8 mouse cellular contexts compared by ENCODE assay signal in the genomic region with DNA sequence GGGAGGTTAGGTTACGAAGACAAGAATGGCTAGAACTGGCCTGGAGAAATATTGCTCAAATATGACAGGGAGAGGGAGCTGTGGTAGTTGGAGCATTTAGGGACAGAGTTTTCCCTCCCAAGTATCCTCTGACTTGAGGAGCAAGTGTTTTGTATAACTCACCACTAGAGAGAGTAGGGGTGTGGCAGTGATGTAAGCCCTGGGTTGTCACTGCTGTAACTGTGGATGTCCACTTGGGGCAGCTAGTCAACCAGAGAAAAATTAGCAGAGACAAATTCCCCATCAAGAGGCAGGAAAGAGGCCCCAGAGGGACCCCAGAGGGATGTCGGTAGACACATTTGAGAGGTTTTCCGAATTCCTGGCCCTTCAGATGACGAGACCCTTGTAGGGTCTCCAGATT. TPM values are rescaled to one million over a fixed set of nuclear protein-coding genes. Genes with fewer than 3 reads are reported as not detected.
DNase-seq lines count a peak whose midpoint lies in the region; ATAC-seq and TF ChIP-seq lines count a peak whose summit lies in the region.

No protein-coding gene starts in this region.

- DNase-seq in heart, adult 18-20 months, result peak; percentile 78 to 80
- no peak for DNase-seq in Patski (ENCODE audit: low read depth, low spot score)
- DNase-seq in left cerebral cortex, postnatal 25 days (ENCODE audit: low spot score in 2 of 2), result peak; percentile 45 to 72
- peak; percentile 70 for DNase-seq in skeletal muscle tissue, adult 2 months (ENCODE audit: low read depth, low spot score)
- DNase-seq in thymus, adult 18-20 months, result no peak

- TF ChIP-seq CTCF in C2C12 (IDR thresholded peaks at IDR 0.05; ENCODE audit: control insufficient read depth, insufficient read depth, insufficient read length), result peak; percentile 72
- peak; percentile 98 for TF ChIP-seq CTCF in Patski (IDR thresholded peaks at IDR 0.05)

- no peaks in the 10 kb centered on the region for H3K79me3 ChIP-seq in C2C12 (ENCODE audit: low read depth)

- no peaks in the 10 kb centered on the region for H3K9me3 ChIP-seq in heart, embryonic 11.5 days (replicated peaks; ENCODE audit: control insufficient read depth, low read length)
- H3K9me3 ChIP-seq in heart, embryonic 15.5 days (replicated peaks), result no peaks in the 10 kb centered on the region

- no peak overlapping the region for H3ac ChIP-seq in C2C12 (ENCODE audit: control insufficient read depth, insufficient read length, low read depth)

- no peak overlapping the region for H3K4me3 ChIP-seq in heart, embryonic 11.5 days (ENCODE audit: low read depth, low read length)
- no peak overlapping the region for H3K4me3 ChIP-seq in C2C12 (ENCODE audit: insufficient read depth, poor library complexity, severe bottlenecking)
- H3K4me3 ChIP-seq in heart, embryonic 15.5 days, result no peak overlapping the region

- no peak overlapping the region for H3K27ac ChIP-seq in heart, embryonic 11.5 days (ENCODE audit: low read depth, low read length)
- H3K27ac ChIP-seq in heart, embryonic 15.5 days, result no peak overlapping the region

- no peak overlapping the region for H3K4me2 ChIP-seq in heart, embryonic 11.5 days
- no peak overlapping the region for H3K4me2 ChIP-seq in heart, embryonic 15.5 days

- H3K36me3 ChIP-seq in heart, embryonic 11.5 days (ENCODE audit: control insufficient read depth, insufficient read depth, low read length), result no peaks in the 10 kb centered on the region
- peaks cover 17% of the 10 kb centered on the region for H3K36me3 ChIP-seq in C2C12 (ENCODE audit: control insufficient read depth, insufficient read depth)
- peaks cover 4% of the 10 kb centered on the region; the same call in 1 of the 2 replicates for H3K36me3 ChIP-seq in heart, embryonic 15.5 days

- in situ Hi-C loops in Patski (cut with MboI; ENCODE audit: low pct_unique_long_range_greater_than_20kb), result no loop called here

- CTCF ChIA-PET in Patski (lab: Charles Lee), result interaction anchor here (0.9 to 6.2 kb wide), 27 partner anchors 10 to 185 kb away, joined by 3 to 66 read pairs (median 5); a partner anchor contains a TSS

- 56% methylated on average over 4 of the region's 4 CpGs for WGBS in heart, embryonic 11.5 days (ENCODE audit: insufficient replicate concordance)
- WGBS in heart, embryonic 15.5 days, result 51% methylated on average over 4 of the region's 4 CpGs

- ATAC-seq in heart, embryonic 11.5 days (replicated peaks; ENCODE audit: insufficient number of reproducible peaks, low FRiP score, low TSS enrichment), result no peak; the same call in 1 of the 2 replicates
- ATAC-seq in Patski, result peak; percentile 73
- peak; percentile 48; the same call in 1 of the 2 replicates for ATAC-seq in heart, embryonic 15.5 days (replicated peaks; ENCODE audit: insufficient number of reproducible peaks, insufficient read depth, low FRiP score, low read depth)

- H3K9ac ChIP-seq in heart, embryonic 11.5 days (ENCODE audit: low read depth, low read length), result no peak overlapping the region
- no peak overlapping the region for H3K9ac ChIP-seq in heart, embryonic 15.5 days

- intact Hi-C loops in left cerebral cortex, postnatal 25 days (cut with DNase I), result loop anchor here (2.0 to 5.0 kb wide), 2 partner anchors 57 to 89 kb away; no protein-coding TSS in a partner anchor

- H3K4me1 ChIP-seq in heart, embryonic 11.5 days (ENCODE audit: control insufficient read depth, insufficient read depth, low read length), result no peaks in the 10 kb centered on the region
- H3K4me1 ChIP-seq in heart, embryonic 15.5 days (replicated peaks), result peaks cover 6% of the 10 kb centered on the region; the same call in 1 of the 2 replicates

- H3K27me3 ChIP-seq in heart, embryonic 11.5 days (ENCODE audit: control insufficient read depth, insufficient read depth, low read length), result no peaks in the 10 kb centered on the region
- H3K27me3 ChIP-seq in C2C12 (ENCODE audit: control insufficient read depth, insufficient read depth, insufficient read length) (no peaks in the 10 kb centered on the region), Patski (no peaks in the 10 kb centered on the region)
- 0 out of 2 replicates have a peak, but pooled peaks cover 3% of the 10 kb centered on the region for H3K27me3 ChIP-seq in heart, embryonic 15.5 days

- POLR2A ChIA-PET in Patski (lab: Charles Lee), result interaction anchor here (0.6 to 1.2 kb wide), 3 partner anchors 58 to 164 kb away, joined by 3 read pairs; a partner anchor contains a TSS

- H3K79me2 ChIP-seq in C2C12 (ENCODE audit: control insufficient read depth, insufficient read depth), result no peaks in the 10 kb centered on the region

TF ChIP-seq in C2C12, 6 proteins besides CTCF, POLR2A, EP300 and RAD21:
- TF ChIP-seq MYOD1 (IDR thresholded peaks at IDR 0.05; ENCODE audit: control insufficient read depth, insufficient read length, low read depth) (no peak), MAX (IDR thresholded peaks at IDR 0.05) (peak; percentile 49), CEBPB (IDR thresholded peaks at IDR 0.05; ENCODE audit: low read depth) (peak; percentile 5)

RNA-seq across cellular contexts. Expression of a gene that starts 1.2 kb away (rescaled TPM):
- under 1 TPM; 0.49 to 0.60 TPM for total RNA-seq in heart, adult 18-20 months (2021)
- not detected in 2 replicates for polyA plus RNA-seq in heart, embryonic 11.5 days (2014; fragmentation: Nextera tagmentation; extraction: Ambion mirVana)
- polyA plus RNA-seq in C2C12 (2012; fragmentation: generic; extraction: Trizol) (0.96 TPM), Patski (2021) (0.19 TPM)
- polyA plus RNA-seq in heart, embryonic 15.5 days (2015; fragmentation: Nextera tagmentation; extraction: Ambion mirVana), result 1.1 and 7.5 TPM in 2 replicates
- total RNA-seq in left cerebral cortex, postnatal 25 days (2021), result under 1 TPM; 0.50 to 0.71 TPM

RNA-seq across cellular contexts. Expression of a gene that starts 11.2 kb away (rescaled TPM):
- 10 to 100 TPM; 29.6 to 31.2 TPM for total RNA-seq in heart, adult 18-20 months (2021)
- polyA plus RNA-seq in heart, embryonic 11.5 days (2014; fragmentation: Nextera tagmentation; extraction: Ambion mirVana), result 59.7 and 65.4 TPM in 2 replicates
- 96.7 TPM for polyA plus RNA-seq in C2C12 (2012; fragmentation: generic; extraction: Trizol)
- 54.3 TPM for polyA plus RNA-seq in Patski (2021)
- polyA plus RNA-seq in heart, embryonic 15.5 days (2015; fragmentation: Nextera tagmentation; extraction: Ambion mirVana), result 73.0 and 94.1 TPM in 2 replicates
- 10 to 100 TPM; 17.0 to 21.1 TPM for total RNA-seq in left cerebral cortex, postnatal 25 days (2021)

RNA-seq across cellular contexts. Expression of a gene that starts 11.2 kb away (rescaled TPM):
- 1,000 to 10,000 TPM; 1,108 to 1,133 TPM for total RNA-seq in heart, adult 18-20 months (2021)
- polyA plus RNA-seq in heart, embryonic 11.5 days (2014; fragmentation: Nextera tagmentation; extraction: Ambion mirVana), result 137 and 138 TPM in 2 replicates
- polyA plus RNA-seq in C2C12 (2012; fragmentation: generic; extraction: Trizol) (96.0 TPM), Patski (2021) (190 TPM)
- polyA plus RNA-seq in heart, embryonic 15.5 days (2015; fragmentation: Nextera tagmentation; extraction: Ambion mirVana), result 247 and 315 TPM in 2 replicates
- 100 to 1,000 TPM; 113 to 116 TPM for total RNA-seq in left cerebral cortex, postnatal 25 days (2021)

RNA-seq across cellular contexts. Expression of a gene that starts 11.6 kb away (rescaled TPM):
- 10 to 100 TPM; 62.9 to 71.8 TPM for total RNA-seq in heart, adult 18-20 months (2021)
- 26.9 and 28.4 TPM in 2 replicates for polyA plus RNA-seq in heart, embryonic 11.5 days (2014; fragmentation: Nextera tagmentation; extraction: Ambion mirVana)
- 49.2 TPM for polyA plus RNA-seq in C2C12 (2012; fragmentation: generic; extraction: Trizol)
- 164 TPM for polyA plus RNA-seq in Patski (2021)
- 89.3 and 103 TPM in 2 replicates for polyA plus RNA-seq in heart, embryonic 15.5 days (2015; fragmentation: Nextera tagmentation; extraction: Ambion mirVana)
- 10 to 100 TPM; 73.7 to 82.8 TPM for total RNA-seq in left cerebral cortex, postnatal 25 days (2021)

RNA-seq across cellular contexts. Expression of a gene that starts 16.1 kb away (rescaled TPM):
- 10 to 100 TPM; 90.0 to 96.6 TPM for total RNA-seq in heart, adult 18-20 months (2021)
- 70.3 and 73.9 TPM in 2 replicates for polyA plus RNA-seq in heart, embryonic 11.5 days (2014; fragmentation: Nextera tagmentation; extraction: Ambion mirVana)
- 103 TPM for polyA plus RNA-seq in C2C12 (2012; fragmentation: generic; extraction: Trizol)
- 145 TPM for polyA plus RNA-seq in Patski (2021)
- polyA plus RNA-seq in heart, embryonic 15.5 days (2015; fragmentation: Nextera tagmentation; extraction: Ambion mirVana), result 90.9 and 98.3 TPM in 2 replicates
- total RNA-seq in left cerebral cortex, postnatal 25 days (2021), result 100 to 1,000 TPM; 177 to 179 TPM

Comparison
In these comparisons a context has a peak if more than half of its experiments do, and no peak if none do; other contexts are left out.
1. DNase-seq: peak in heart, adult 18-20 months (2 of 2), left cerebral cortex, postnatal 25 days (2 of 2) and skeletal muscle tissue, adult 2 months (single experiment); none in Patski (single experiment) and thymus, adult 18-20 months (0 of 2).